Mouse (Mus musculus) kidney, postnatal 14 days (tissue): ENCODE results near the gene Ppcs.
A peak's percentile ranks its signal among the peaks of the same experiment; 100 is the strongest.

Experiments used
- DNase-seq: peaks from one replicate; pipeline ENCODE4 v3.0.0; 2022; ENCODE audit warnings: mixed read lengths

Ppcs gene

DNA sequence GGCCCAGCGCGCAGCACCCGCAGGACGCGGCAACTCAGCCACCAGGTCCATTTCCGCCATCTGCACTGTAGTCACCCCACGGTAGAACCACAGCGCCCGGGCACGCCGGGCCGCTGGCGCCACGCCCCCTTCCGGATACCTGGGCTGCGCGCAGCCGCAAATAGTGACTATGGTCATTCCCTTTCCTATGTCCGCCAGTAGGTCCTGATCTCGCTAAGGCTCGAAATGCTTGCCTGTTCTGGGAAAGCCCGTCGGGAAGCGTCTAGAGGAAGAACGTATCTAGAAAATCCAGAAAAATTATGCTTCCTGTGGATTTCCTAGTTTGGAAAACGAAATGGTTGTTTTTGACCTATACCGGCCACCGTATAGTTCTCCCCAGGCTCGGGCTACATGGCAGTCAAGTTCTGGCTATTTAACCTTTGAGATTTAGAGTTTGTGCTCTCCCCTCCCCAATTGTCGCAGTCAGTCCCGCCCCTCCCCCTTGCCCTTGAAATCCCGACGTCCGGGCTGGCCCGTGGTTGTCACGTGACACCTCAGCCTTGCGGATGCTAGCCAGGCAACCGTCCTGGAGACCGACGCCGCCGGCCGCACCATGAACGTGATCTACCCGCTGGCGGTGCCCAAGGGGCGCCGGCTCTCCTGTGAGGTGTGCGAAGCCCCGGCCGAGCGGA is at the start of gene Ppcs, which contains the start of gene Zmynd12:
TSS of gene Ppcs (minus strand) at position 127 of the 671 bp plus-strand sequence.
TSS of gene Zmynd12 (plus strand) at position 521 of the 671 bp plus-strand sequence.
- DNase-seq = peak; percentile 96

GRCm38 (mm10) chr4:119467720-119468380 is 45.6 kb upstream of the Ppcs start:
- no peak for DNase-seq

DNA sequence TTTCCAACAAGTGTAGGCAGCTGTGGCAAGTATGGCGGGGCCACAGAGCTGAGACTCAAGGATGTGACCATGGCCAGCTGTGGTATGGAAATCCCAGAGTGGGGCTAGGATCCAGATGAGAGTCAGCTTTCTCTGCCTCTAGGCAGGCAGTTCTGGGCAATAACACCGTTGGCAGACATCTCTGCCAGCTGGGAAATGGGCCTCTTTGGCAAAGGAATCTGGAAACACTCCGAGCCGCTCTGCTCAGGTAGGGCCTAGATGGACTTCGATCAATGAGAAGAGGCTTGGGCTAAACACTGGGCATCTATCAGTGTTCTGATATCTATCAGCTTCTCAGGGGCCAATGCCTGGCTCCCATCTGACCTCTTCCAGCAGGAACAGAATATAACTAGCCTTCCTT is 43.6 kb upstream of the Ppcs start:
- DNase-seq = no peak

DNA sequence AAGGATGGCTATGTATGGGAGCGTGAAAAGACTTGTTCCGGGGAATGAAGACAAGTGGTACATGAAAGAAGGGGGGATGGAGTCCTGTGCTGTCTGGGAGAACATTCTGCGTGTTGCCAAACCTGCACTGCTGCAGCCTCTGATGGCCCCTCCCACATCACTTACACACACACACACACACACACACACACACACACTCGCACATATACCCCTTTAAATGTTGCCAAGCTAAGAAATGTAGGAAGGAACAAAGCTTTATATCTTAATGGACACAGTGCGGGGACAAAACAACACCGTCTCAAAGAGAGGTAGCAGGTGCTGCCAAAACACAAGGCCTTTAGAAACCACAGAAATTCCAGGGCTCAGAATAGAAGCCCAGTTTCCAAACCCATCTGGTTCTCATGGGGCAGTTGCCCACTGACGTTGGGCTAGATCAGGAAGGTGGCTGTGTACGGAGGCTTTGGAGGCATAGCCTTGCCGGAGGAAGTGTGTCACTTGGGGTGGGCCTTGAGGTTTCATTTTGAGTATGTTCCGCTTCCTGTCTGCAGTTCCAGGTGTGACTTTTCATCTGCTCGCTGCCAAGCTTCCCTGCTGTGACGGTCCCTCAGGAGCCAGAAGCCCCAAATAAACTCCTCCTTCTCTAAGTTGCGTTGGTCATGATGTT is 41.7 kb upstream of the Ppcs start:
- DNase-seq = no peak

GRCm38 (mm10) chr4:119462858-119463755 is 40.9 kb upstream of the Ppcs start:
- peak; percentile 72 for DNase-seq

DNA sequence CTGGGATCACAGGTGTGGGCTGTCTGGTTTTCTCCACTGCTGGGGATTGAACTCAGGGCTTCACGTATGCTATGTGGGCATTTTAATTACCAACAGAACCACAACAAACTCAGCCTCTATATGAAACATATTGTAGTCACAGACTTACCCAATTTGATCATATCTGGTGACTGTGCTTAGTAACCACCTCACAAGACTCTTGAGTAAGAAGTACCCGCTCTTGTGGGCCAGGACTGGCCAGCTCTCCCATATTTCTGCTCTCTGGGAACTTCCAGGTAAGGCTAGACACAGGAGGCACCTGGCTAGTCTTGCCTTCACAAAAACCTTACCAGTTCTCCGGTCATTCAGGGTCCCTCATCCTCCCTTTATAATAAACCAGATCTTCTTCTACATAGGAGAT is 40.2 kb upstream of the Ppcs start:
- DNase-seq = no peak

GRCm38 (mm10) chr4:119460728-119461141 is 38.5 kb upstream of the Ppcs start:
- peak; percentile 45 for DNase-seq

DNA sequence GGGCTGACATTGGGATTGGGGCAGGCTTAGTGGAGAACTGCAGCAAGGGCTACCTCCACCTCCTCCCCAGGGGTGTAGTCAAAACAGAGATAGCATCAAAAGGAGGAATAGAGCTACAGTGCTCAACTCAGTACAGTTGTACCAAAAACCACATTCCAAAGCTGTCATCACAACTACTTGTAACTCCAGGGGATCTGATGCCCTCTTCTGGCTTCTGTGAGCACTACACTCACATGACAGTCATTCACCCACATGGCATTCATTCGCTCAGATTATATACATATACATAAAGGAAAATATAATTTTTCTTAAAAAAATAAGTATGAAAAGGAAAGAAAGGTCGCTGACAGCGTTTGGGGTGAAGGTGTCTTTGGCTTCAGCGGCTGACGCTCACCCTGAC is 38.1 kb upstream of the Ppcs start:
- DNase-seq = peak; percentile 32

DNA sequence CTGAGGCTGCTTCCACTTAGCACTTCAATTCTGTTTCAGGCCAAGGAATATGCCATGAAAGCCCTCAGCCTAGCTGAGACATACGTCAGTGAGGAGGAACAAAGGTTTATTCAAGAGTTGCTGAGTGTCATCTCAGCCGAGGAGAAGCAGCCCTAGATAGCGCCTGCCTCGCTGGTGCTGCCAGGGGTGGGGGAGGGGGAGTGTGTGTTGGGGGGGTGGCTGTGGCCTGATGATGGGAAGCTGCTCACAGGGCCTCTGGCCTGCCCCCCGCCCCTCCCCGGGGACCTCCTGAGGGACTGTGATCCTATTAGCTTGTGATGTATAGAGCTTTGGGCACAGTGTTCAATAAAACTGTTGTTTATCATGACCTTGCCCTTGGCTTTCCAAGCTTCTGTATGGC is 31.3 kb upstream of the Ppcs start:
- no peak for DNase-seq

- DNase-seq = no peak
Observed at GRCm38 (mm10) chr4:119453128-119453527, 30.9 kb upstream of the Ppcs start.

DNA sequence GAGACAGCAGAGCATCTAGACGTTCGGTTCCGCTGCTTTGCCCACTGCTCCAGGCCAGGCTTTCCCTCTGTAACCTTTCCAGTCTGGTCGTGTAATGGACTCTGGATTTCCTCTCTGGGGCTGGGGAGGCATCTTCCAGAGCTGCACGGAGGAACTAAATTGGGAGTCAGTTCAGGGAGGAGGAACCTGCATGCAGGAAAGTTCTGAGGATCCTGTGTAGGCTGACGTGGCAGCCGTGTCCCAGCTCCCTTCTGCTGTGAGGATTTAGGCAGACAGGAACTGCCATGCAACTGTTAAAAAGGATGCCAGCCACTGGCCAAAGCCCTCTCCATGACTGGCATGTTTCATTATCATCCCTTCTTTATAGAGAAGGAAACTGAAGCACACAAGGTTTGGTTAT is 28.2 kb upstream of the Ppcs start:
- no peak for DNase-seq

DNA sequence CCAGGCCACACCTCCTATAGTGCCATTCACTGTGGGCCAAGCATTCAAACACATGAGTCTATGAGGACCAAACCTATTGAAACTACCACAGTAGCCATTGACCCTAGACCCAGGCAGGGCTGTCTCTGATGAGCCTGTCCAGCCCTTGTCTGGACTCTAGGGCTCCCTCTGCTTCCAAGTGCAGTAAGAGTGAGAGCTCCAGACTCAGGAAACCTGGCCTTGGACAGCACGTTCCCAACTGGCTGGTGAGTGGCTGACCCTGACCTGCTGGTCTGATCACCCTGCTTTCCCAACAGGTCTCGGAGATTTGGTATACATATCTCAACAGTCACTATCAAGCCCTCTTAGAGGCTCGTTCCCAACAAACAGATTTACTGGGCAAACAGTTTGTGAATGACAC is 25.6 kb upstream of the Ppcs start:
- no peak for DNase-seq

DNA sequence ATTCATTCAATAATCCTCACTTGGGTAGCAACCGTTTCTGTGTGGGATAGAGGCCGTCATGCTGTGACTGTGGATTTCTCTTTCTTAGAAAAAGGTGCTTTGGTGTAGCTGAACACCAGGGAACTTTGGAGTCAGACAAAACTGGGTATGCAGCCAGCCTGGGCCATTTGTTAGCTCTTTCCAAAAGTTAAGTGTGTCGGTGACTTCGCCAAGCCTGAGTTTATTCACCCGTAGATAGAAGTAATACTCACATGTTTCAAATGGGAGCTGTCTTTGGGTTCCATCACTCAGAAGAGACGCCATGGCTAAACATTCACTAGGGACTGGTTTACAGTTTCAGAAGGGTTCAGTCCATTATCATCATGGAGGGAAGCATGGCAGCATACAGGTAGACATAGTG is 25.0 kb upstream of the Ppcs start:
- DNase-seq = no peak

DNA sequence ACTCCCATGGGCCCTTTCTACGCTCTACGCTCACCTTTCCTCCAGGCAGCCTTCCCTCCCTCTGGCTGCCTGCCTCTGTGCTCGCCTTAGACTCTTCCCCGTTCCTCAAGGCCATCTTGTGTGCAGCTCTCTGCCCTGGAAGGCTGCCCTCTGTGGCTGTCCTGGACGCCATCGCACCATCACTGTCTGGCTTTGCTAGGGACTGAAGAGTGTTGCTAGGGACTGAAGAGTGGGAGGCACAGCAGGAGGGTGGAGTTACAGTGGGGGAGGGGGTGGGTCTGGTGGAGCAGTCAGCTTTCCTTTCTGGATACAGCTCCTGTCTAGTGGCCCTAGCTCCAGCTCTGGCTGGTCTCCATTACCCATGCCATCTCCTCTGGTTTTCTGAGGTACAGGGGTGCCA is 20.3 kb upstream of the Ppcs start:
- DNase-seq = no peak

DNA sequence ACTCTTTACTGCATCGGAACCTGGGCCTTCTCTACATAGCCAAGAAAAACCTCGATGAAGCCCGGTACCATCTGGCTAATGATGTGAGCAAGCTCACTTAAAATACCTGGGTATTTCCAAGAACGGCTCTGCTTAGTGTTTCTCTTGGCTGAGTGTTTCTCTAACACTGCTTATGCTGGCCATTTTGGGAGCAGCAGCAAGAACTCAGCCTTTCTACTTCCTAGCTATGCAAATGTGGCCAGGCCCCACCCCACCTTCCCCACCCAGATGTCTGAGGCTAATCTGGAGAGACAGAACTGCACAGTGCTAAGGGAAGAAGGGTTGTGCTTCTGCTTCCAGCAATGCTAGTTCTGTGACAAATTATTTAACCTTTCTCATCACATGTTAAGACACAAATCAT is 19.6 kb upstream of the Ppcs start:
- DNase-seq = no peak

GRCm38 (mm10) chr4:119437936-119438335 is 15.7 kb upstream of the Ppcs start:
- no peak for DNase-seq

DNA sequence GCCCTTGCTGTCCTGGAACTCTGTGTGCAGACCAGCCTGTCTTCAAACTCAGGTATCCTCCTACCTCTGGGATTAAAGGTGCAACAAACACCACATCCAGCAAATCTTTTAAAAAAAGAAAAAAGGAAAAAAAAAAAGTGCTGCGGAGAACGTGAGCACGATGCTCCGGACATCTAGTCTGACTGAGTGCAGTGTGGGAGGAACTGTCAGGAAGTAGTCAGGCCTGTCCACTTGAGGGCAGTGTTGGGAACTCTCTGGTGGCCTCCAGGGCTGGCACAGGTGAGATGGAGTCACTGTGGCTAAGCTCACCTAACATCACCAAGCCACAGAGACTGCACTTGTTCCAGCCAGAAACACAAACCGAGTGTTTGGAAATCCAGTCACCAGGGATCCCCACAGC is 8.5 kb upstream of the Ppcs start:
- peak; percentile 73 for DNase-seq

DNA sequence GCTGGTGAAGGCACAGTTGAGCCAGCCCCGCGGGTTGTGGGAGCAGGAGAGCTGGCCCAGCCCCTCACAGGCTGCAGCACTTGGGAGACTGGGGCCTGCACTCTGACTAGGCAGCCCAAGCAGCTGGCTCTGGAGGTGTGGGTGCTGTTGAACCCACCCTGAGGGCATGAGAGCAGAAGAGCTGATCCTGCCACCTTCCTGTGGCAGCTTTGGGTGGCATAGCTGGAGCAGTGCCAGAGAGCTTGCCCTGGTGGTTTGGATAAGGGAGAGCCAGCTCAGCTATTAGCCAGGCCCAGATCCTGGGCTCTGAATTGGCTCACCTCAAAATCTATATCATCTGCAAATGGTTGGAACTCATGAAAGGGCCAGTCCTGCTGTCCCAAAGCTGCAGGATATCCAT is 5.5 kb upstream of the Ppcs start:
- DNase-seq = peak; percentile 66

- no peak for DNase-seq
Observed at GRCm38 (mm10) chr4:119425601-119426000, 3.4 kb upstream of the Ppcs start.

GRCm38 (mm10) chr4:119425077-119425476 is 2.9 kb upstream of the Ppcs start:
- no peak for DNase-seq

DNA sequence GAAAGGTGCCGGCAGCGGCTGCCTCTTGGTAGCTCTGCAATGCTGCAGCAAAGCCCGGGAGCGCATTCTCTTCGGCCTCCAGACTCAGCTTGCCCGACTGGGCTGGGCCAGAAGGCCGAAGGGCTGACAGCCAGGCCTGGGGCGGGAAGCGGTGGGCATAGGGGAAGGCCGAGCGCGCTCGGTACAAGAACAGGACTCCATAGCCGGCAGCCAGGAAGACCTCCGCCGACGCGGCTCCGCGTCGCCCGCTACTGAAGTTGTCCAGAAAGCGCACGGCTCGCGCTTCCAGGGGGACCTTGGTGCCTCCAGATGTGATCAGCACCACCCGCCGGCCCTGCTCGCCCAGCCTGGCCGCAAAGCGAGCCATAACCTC is 313 bp downstream of the Ppcs start:
- DNase-seq = no peak

GRCm38 (mm10) chr4:119421191-119421590 is 1.0 kb downstream of the Ppcs start:
- no peak for DNase-seq

- DNase-seq = no peak
Observed at GRCm38 (mm10) chr4:119417894-119418293, 4.3 kb downstream of the Ppcs start.
